Mouse (Mus musculus): ENCODE measurements around the gene Mrpl40. TPM values are rescaled to one million over a fixed set of nuclear protein-coding genes. Genes with fewer than 3 reads are reported as not detected.
A peak's percentile ranks its signal among the peaks of the same experiment; 100 is the strongest.

Mrpl40 gene
- 52.6 and 57.8 TPM in 2 replicates for polyA plus RNA-seq (2015; fragmentation: Nextera tagmentation; extraction: Ambion mirVana)

DNA sequence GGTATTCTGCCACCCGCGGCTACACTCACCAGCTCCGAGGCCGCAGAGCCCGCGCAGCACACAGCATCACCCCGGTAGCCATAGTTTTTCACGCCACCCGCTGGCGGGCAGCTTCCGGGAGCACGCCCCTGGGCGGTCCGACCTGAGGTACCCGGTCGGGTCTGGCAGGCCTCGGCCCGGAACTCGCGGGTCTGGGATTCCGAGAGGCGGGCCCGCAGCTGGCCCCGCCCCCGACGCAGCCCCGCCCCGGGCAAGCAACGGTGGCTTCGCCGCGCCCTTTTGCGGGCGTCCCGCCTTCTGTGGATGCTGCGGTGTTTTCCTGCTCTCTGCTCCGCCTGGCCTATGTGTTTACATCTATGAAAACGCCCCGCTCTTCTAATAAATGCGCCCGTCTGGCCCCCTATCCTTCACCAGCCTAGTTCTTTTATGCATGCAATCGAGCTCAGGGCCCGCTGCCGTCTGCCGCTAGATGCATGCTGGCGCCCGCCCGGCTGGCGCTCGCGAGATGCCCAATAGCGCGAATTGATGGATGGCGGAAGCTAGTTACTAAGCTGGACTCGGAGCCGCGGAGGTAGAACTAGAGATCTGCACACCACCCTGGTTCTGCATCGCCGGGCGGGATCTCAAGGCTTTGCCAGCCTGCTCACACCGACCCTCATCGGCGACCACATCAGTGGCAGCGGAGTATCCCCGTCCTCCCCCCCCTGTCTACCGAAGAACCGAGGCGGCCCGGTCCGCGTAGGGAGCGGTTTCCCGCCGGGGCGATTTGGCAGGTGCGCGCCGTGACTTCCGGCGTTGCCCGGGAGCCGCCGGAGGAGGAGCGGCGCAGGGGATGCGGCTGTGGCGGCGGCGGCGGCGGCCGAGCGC is at the start of gene Mrpl40, which contains the start of gene Hira:
TSS of gene Mrpl40 (minus strand) at position 421 of the 867 bp plus-strand sequence.
TSS of gene Hira (plus strand) at position 596 of the 867 bp plus-strand sequence.
- no peaks in the 10 kb centered on the region for H3K9me3 ChIP-seq (replicated peaks)
- H3K36me3 ChIP-seq (replicated peaks) = peaks cover 46% of the 10 kb centered on the region
- H3K9ac ChIP-seq = peak within 1 kb of the TSS; percentile 85
- H3K4me2 ChIP-seq = peak within 1 kb of the TSS; percentile 93
- peak; percentile 92 for ATAC-seq (ENCODE audit: insufficient read depth)
- peaks cover 43% of the 10 kb centered on the region for H3K4me1 ChIP-seq (replicated peaks)
- WGBS (ENCODE audit: insufficient replicate concordance) = under 1% methylated on average over 93 of the region's 93 CpGs
- H3K4me3 ChIP-seq (replicated peaks) = peak within 1 kb of the TSS; percentile 93
- peak within 1 kb of the TSS; percentile 99 for H3K27ac ChIP-seq (replicated peaks)
- no peaks in the 10 kb centered on the region for H3K27me3 ChIP-seq

DNA sequence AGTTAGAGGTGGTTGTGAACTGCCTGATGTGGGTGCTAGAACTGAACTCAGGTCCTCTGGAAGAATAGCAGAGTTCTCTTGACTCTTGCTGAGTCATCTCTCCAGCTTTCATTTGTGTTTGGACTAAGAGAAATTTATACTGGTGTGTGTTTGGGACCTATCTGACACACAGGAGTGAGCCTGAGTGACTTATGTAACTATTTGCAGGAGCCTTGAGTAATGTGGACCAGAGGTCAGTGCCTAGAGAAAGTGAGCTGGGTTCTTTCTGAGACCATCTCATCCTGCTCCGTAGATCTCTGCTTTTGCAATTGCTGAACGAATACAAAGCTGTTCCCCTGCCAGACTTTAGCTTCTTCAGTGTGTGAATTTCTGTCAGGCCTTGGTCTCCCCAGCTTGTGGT is 45.1 kb upstream of the Mrpl40 start:
- peaks cover 91% of the 10 kb centered on the region for H3K36me3 ChIP-seq (replicated peaks)
- no peaks in the 10 kb centered on the region for H3K9me3 ChIP-seq (replicated peaks)
- H3K27me3 ChIP-seq = no peaks in the 10 kb centered on the region
- WGBS (ENCODE audit: insufficient replicate concordance) = 67% methylated on average over 2 of the region's 2 CpGs
- no peak overlapping the region for H3K27ac ChIP-seq (replicated peaks)
- H3K4me1 ChIP-seq (replicated peaks) = no peaks in the 10 kb centered on the region
- no peak for ATAC-seq (ENCODE audit: insufficient read depth)
- no peak overlapping the region for H3K4me2 ChIP-seq
- no peak overlapping the region for H3K4me3 ChIP-seq (replicated peaks)
- no peak overlapping the region for H3K9ac ChIP-seq

DNA sequence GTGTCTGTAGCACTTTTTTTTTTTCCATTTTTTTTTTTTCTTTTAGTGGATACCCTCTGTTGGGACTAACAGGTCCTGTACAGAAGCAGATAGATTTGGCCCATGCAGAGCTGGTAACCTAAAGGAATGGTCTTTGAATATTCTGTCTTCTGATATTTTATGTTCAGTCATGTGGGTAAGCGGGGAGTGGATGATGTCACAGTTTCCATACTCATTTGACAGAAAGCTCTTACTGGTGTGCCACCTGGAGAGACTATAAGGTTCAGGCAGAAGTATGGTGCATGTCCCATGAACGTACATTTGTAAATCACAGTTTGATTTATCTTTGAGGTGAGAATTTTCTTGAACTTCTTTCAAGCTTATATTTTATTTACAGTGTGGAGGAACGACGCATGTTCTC is 39.4 kb upstream of the Mrpl40 start:
- Histone ChIP-seq H3K36me3 (replicated peaks) (peaks cover 65% of the 10 kb centered on the region), H3K4me2 (no peak overlapping the region), H3K9me3 (replicated peaks) (no peaks in the 10 kb centered on the region), H3K4me1 (replicated peaks) (no peaks in the 10 kb centered on the region), H3K27ac (replicated peaks) (no peak overlapping the region), H3K9ac (no peak overlapping the region), H3K4me3 (replicated peaks) (no peak overlapping the region), H3K27me3 (no peaks in the 10 kb centered on the region)
- 87% methylated on average over 4 of the region's 4 CpGs for WGBS (ENCODE audit: insufficient replicate concordance)
- ATAC-seq (ENCODE audit: insufficient read depth) = no peak

DNA sequence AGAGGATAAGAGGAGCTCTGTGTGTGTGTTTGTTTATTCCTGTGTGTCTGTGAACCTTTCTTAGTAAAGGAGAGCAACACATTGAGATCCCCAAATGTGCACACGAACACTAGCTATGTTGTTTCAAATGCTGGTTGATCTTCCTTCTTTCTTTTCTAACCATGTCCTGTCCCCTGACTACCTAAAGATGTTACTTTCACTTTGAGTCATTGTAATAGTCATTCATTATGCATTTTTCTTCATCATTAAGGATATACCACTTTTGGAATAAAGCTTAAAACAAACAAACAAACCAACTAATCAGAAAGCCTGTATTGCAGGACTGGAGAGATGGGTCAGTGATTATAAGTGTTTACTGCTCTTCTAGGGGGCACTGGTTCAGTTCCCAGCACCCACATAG is 29.0 kb upstream of the Mrpl40 start:
- Histone ChIP-seq H3K27ac (replicated peaks) (no peak overlapping the region), H3K4me1 (replicated peaks) (no peaks in the 10 kb centered on the region), H3K4me3 (replicated peaks) (no peak overlapping the region), H3K27me3 (no peaks in the 10 kb centered on the region), H3K36me3 (replicated peaks) (peaks cover 53% of the 10 kb centered on the region), H3K4me2 (no peak overlapping the region), H3K9me3 (replicated peaks) (no peaks in the 10 kb centered on the region), H3K9ac (no peak overlapping the region)
- WGBS (ENCODE audit: insufficient replicate concordance) = 62% methylated on average over 1 of the region's 1 CpGs
- ATAC-seq (ENCODE audit: insufficient read depth) = no peak

DNA sequence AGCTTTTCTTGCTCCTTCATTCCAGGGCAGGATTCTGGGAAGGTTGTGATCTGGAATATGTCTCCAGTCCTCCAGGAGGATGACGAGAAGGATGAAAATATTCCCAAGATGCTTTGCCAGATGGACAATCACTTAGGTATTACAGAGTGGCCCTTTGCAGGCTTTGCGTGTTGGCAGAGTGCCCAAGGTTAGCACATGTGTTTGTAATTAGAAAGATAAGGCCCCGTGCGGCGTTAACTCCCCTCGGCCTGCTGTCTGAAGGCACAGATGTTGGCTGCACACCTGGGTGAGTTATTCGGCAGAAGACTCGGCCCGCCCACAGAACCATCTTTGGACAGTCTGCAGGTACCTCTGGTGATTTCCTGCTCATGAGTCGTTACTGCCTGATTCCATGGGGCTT is 19.8 kb upstream of the Mrpl40 start:
- WGBS (ENCODE audit: insufficient replicate concordance) = 54% methylated on average over 10 of the region's 10 CpGs
- no peak for ATAC-seq (ENCODE audit: insufficient read depth)

DNA sequence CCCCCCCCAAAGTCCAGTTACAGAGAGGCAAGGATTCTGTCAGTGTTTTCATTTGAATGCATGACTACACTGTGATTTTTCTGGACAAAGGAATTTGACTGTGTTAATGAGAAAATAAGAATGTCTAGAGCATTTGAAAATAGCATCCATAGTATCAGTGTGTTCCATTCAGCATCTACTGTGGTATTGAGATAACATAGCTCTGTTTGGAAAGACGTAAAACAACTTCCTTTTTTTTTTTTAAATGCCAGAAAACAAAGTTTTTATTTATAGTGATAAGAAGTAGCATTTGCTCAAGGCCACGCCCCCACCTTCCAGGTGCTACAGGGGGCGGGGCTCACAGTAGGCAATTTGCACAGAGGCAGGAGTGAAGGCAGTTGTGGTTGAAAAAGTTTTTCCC is 18.6 kb upstream of the Mrpl40 start:
- Histone ChIP-seq H3K9me3 (replicated peaks) (no peaks in the 10 kb centered on the region), H3K4me2 (no peak overlapping the region), H3K36me3 (replicated peaks) (peaks cover 40% of the 10 kb centered on the region), H3K9ac (no peak overlapping the region), H3K4me3 (replicated peaks) (no peak overlapping the region), H3K27ac (replicated peaks) (no peak overlapping the region), H3K27me3 (no peaks in the 10 kb centered on the region), H3K4me1 (replicated peaks) (peaks cover 29% of the 10 kb centered on the region)
- ATAC-seq (ENCODE audit: insufficient read depth) = no peak
- WGBS (ENCODE audit: insufficient replicate concordance) = 52% methylated on average over 3 of the region's 3 CpGs

More for the DNA sequence above, 19.8 kb upstream of the Mrpl40 start:
- Histone ChIP-seq H3K9me3 (replicated peaks) (no peaks in the 10 kb centered on the region), H3K36me3 (replicated peaks) (peaks cover 49% of the 10 kb centered on the region), H3K27me3 (no peaks in the 10 kb centered on the region), H3K4me1 (replicated peaks) (peaks cover 27% of the 10 kb centered on the region), H3K4me2 (no peak overlapping the region), H3K27ac (replicated peaks) (no peak overlapping the region), H3K4me3 (replicated peaks) (no peak overlapping the region), H3K9ac (no peak overlapping the region)

DNA sequence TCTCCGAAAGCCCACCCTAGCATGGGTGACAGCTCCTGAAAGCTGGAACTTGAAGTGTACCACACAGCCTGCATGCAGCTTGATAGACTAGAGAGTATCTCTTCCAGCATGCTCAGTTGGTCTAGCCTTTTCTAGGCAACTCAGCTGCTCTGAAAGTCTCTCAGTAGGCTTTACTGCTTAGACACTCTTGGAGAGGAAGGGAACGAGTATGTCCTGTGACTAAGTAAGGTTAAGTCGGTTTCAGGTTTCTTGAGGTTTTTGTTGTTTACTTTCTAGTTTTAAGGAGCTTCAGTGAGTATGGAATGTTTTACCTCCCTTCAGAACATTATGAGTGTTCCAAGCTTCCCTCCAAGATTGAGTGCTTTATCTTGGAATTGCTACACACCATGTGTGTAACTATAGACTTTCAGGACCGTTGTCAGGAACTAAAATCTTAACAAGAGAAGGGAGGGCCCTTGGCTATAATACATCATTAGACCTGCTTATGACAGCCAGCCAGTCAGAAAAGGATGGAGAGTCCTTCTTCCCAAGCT is 17.2 kb upstream of the Mrpl40 start:
- H3K9ac ChIP-seq = no peak overlapping the region
- peaks cover 41% of the 10 kb centered on the region for H3K4me1 ChIP-seq (replicated peaks)
- no peak overlapping the region for H3K4me2 ChIP-seq
- no peaks in the 10 kb centered on the region for H3K9me3 ChIP-seq (replicated peaks)
- H3K27ac ChIP-seq (replicated peaks) = no peak overlapping the region
- ATAC-seq (ENCODE audit: insufficient read depth) = no peak
- H3K4me3 ChIP-seq (replicated peaks) = no peak overlapping the region
- H3K36me3 ChIP-seq (replicated peaks) = peaks cover 28% of the 10 kb centered on the region
- H3K27me3 ChIP-seq = no peaks in the 10 kb centered on the region
- WGBS (ENCODE audit: insufficient replicate concordance) = 76% methylated on average over 4 of the region's 4 CpGs

DNA sequence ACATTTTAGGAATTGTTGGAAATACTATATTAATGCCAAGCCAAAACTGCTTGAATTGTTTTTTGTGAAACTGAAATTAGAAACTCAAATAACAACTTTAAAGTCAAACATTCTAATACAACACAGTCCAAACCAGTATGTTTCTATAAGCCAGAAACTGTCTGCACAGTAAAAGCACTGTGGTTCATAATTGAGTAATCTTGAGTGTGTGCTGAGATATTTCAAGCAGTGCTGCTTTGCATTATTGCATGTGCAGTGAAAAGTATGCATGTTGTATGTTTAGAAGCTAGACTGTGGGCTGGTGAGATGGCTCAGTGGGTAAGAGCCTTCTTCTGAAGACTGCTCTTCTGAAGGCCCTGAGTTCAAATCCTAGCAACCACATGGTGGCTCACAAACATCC is 7.4 kb upstream of the Mrpl40 start:
- ATAC-seq (ENCODE audit: insufficient read depth) = no peak
- H3K4me2 ChIP-seq = no peak overlapping the region
- no peaks in the 10 kb centered on the region for H3K27me3 ChIP-seq
- no peaks in the 10 kb centered on the region for H3K9me3 ChIP-seq (replicated peaks)
- no peak overlapping the region for H3K27ac ChIP-seq (replicated peaks)
- H3K36me3 ChIP-seq (replicated peaks) = peaks cover 26% of the 10 kb centered on the region; the same call in 1 of the 2 replicates
- no peak overlapping the region for H3K4me3 ChIP-seq (replicated peaks)
- no peak overlapping the region for H3K9ac ChIP-seq
- peaks cover 19% of the 10 kb centered on the region for H3K4me1 ChIP-seq (replicated peaks)

DNA sequence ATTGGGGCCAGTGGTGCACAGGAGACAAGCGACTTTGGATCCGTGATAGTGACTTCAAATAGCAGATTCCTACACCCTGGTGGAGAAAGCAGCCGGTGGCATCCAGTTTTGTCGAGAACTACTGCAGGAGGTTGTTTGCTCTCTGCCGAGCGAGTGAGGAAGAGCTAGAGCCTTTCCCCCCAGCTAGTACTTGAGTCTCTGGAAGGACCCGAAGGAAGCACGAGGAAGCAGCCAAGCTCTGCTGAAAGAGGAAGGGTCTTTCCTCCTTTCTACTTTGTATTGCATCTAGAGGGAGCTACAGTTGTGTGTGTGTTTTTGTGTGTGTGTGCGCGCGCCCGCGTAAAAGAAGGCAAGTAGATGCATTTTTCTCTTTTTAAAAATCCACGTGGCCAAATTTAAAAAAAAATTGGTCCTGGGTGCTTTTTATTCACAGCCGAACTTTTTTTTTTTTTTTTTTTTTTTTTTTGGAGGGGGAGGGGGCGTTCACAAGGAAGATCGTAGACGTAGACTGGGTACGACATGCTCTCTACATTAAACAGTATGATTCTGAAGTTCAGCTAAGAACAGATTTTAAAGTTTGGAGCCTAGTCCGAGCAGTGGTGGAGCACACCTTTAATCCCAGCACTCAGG is 1.5 kb upstream of the Mrpl40 start:
- no peak for ATAC-seq (ENCODE audit: insufficient read depth)
- WGBS (ENCODE audit: insufficient replicate concordance) = 13% methylated on average over 20 of the region's 20 CpGs
- peak overlapping the region; percentile 93 for H3K4me3 ChIP-seq (replicated peaks)
- peaks cover 31% of the 10 kb centered on the region for H3K36me3 ChIP-seq (replicated peaks)
- H3K4me1 ChIP-seq (replicated peaks) = peaks cover 41% of the 10 kb centered on the region
- no peaks in the 10 kb centered on the region for H3K27me3 ChIP-seq
- H3K4me2 ChIP-seq = peak overlapping the region; percentile 93
- H3K27ac ChIP-seq (replicated peaks) = peak overlapping the region; percentile 99
- H3K9ac ChIP-seq = peak overlapping the region; percentile 85
- no peaks in the 10 kb centered on the region for H3K9me3 ChIP-seq (replicated peaks)

DNA sequence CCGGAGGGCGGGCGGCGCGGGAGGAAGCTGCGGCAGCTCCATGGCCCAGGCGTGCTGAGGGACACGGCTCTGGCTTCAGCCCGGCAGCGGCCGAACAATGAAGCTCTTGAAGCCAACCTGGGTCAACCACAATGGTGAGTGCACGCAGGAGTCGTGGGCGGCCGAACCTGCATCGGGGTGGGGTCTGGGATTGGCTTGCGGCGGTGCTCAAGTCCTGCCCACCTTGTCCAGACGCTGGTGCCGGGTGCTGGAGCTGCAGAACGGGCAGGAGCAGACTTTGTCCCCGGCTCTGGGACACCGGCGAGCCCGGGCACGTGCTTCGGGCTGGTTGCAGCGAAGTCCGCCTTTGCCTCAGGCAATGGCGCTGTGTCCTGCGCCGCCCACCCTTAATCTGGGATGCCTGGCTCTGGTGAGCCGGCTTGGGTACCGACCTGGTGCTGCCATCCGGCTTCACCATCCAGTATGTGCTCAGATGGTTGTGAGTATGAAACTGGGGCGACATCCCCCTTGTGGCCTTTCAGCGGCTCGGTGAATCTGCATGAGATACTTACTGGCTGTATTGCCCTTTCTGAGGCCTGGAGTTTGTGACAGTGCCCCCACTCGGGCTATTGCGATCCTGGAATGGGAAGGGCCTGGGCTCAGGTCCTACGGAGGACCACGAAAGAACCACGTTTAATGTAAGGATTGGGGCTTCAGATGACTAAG is 876 bp upstream of the Mrpl40 start:
- ATAC-seq (ENCODE audit: insufficient read depth) = peak; percentile 12
- H3K27me3 ChIP-seq = no peaks in the 10 kb centered on the region
- H3K4me1 ChIP-seq (replicated peaks) = peaks cover 43% of the 10 kb centered on the region
- H3K4me2 ChIP-seq = peak overlapping the region; percentile 93
- H3K4me3 ChIP-seq (replicated peaks) = peak overlapping the region; percentile 93
- peak overlapping the region; percentile 85 for H3K9ac ChIP-seq
- no peaks in the 10 kb centered on the region for H3K9me3 ChIP-seq (replicated peaks)
- H3K36me3 ChIP-seq (replicated peaks) = peaks cover 38% of the 10 kb centered on the region
- peak overlapping the region; percentile 99 for H3K27ac ChIP-seq (replicated peaks)
- WGBS (ENCODE audit: insufficient replicate concordance) = under 1% methylated on average over 43 of the region's 43 CpGs

DNA sequence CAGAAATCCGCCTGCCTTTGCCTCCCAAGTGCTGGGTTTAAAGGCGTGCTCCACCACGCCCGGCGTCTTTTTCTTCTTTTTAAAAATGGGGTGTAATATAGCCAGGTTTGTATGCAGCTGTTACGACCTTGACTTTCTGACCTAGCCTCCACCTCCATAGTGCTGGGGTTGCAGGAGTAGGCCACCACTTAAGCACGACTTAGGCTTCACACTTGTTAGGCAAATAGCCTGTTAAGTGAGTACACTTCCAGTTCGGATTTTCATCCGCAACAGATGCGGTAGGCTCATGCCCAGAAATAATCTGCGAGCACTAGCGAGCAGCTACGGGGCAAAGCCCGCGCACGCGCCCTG is 596 bp downstream of the Mrpl40 start:
- Histone ChIP-seq H3K4me2 (peak overlapping the region; percentile 93), H3K4me3 (replicated peaks) (peak overlapping the region; percentile 93), H3K9me3 (replicated peaks) (no peaks in the 10 kb centered on the region), H3K36me3 (replicated peaks) (peaks cover 50% of the 10 kb centered on the region), H3K27me3 (no peaks in the 10 kb centered on the region), H3K27ac (replicated peaks) (peak overlapping the region; percentile 99), H3K4me1 (replicated peaks) (peaks cover 46% of the 10 kb centered on the region), H3K9ac (peak overlapping the region; percentile 85)
- under 1% methylated on average over 17 of the region's 17 CpGs for WGBS (ENCODE audit: insufficient replicate concordance)
- no peak for ATAC-seq (ENCODE audit: insufficient read depth)

All from liver, embryonic 15.5 days (tissue).